Mouse (Mus musculus): ENCODE results near the gene Bcl2l1. TPM values are rescaled to one million over a fixed set of nuclear protein-coding genes. Genes with fewer than 3 reads are reported as not detected.
A peak's percentile ranks its signal among the peaks of the same experiment; 100 is the strongest.

The Bcl2l1 gene
- polyA plus RNA-seq, 1 experiment from 2014 or later = 99.7 TPM

- ATAC-seq (ENCODE audit: insufficient number of reproducible peaks, low FRiP score, low TSS enrichment, low read depth) = no peak
- H3K4me1 ChIP-seq = peaks cover 64% of the 10 kb centered on the region
- whole genome bisulfite sequencing = 84% methylated on average over 6 of the region's 6 CpGs
- H3K36me3 ChIP-seq = peaks cover 6% of the 10 kb centered on the region
- no peak overlapping the region for H3K4me2 ChIP-seq (replicated peaks)
- H3K9ac ChIP-seq = no peak overlapping the region
- no peaks in the 10 kb centered on the region for H3K27me3 ChIP-seq
- no peaks in the 10 kb centered on the region for H3K9me3 ChIP-seq (replicated peaks)
- H3K27ac ChIP-seq (replicated peaks) = no peak overlapping the region
- no peak overlapping the region for H3K4me3 ChIP-seq (replicated peaks)
These were observed 17.2 kb downstream of the Bcl2l1 start for GRCm38 (mm10) chr2:152814213-152814874.

GRCm38 (mm10) chr2:152813232-152813631, 18.3 kb downstream of the Bcl2l1 start:
- no peaks in the 10 kb centered on the region for H3K9me3 ChIP-seq (replicated peaks)
- no peak overlapping the region for H3K4me2 ChIP-seq (replicated peaks)
- no peaks in the 10 kb centered on the region for H3K36me3 ChIP-seq
- H3K9ac ChIP-seq = no peak overlapping the region
- H3K27ac ChIP-seq (replicated peaks) = no peak overlapping the region
- ATAC-seq (ENCODE audit: insufficient number of reproducible peaks, low FRiP score, low TSS enrichment, low read depth) = no peak
- no peaks in the 10 kb centered on the region for H3K27me3 ChIP-seq
- H3K4me1 ChIP-seq = peaks cover 55% of the 10 kb centered on the region
- 75% methylated on average over 1 of the region's 1 CpGs for WGBS
- no peak overlapping the region for H3K4me3 ChIP-seq (replicated peaks)

GRCm38 (mm10) chr2:152811336-152812165, 20.0 kb downstream of the Bcl2l1 start:
- Histone ChIP-seq H3K27me3 (no peaks in the 10 kb centered on the region), H3K4me1 (peaks cover 38% of the 10 kb centered on the region), H3K4me2 (replicated peaks) (no peak overlapping the region), H3K36me3 (no peaks in the 10 kb centered on the region), H3K9me3 (replicated peaks) (no peaks in the 10 kb centered on the region), H3K27ac (replicated peaks) (no peak overlapping the region), H3K4me3 (replicated peaks) (no peak overlapping the region), H3K9ac (no peak overlapping the region)
- WGBS = 47% methylated on average over 3 of the region's 3 CpGs
- no peak for ATAC-seq (ENCODE audit: insufficient number of reproducible peaks, low FRiP score, low TSS enrichment, low read depth)

GRCm38 (mm10) chr2:152810158-152810941, 21.2 kb downstream of the Bcl2l1 start:
- ATAC-seq (ENCODE audit: insufficient number of reproducible peaks, low FRiP score, low TSS enrichment, low read depth) = no peak
- H3K36me3 ChIP-seq = no peaks in the 10 kb centered on the region
- H3K9me3 ChIP-seq (replicated peaks) = no peaks in the 10 kb centered on the region
- H3K27ac ChIP-seq (replicated peaks) = peak overlapping the region; percentile 24; the same call in 1 of the 2 replicates
- no peak overlapping the region for H3K4me2 ChIP-seq (replicated peaks)
- WGBS = 70% methylated on average over 5 of the region's 5 CpGs
- peaks cover 36% of the 10 kb centered on the region for H3K4me1 ChIP-seq
- H3K9ac ChIP-seq = no peak overlapping the region
- no peak overlapping the region for H3K4me3 ChIP-seq (replicated peaks)
- H3K27me3 ChIP-seq = no peaks in the 10 kb centered on the region

GRCm38 (mm10) chr2:152808178-152808577, 23.4 kb downstream of the Bcl2l1 start:
- no peaks in the 10 kb centered on the region for H3K27me3 ChIP-seq
- H3K4me1 ChIP-seq = peaks cover 41% of the 10 kb centered on the region
- no peak overlapping the region for H3K9ac ChIP-seq
- no peak overlapping the region for H3K4me2 ChIP-seq (replicated peaks)
- ATAC-seq (ENCODE audit: insufficient number of reproducible peaks, low FRiP score, low TSS enrichment, low read depth) = no peak
- WGBS = 83% methylated on average over 3 of the region's 3 CpGs
- no peaks in the 10 kb centered on the region for H3K9me3 ChIP-seq (replicated peaks)
- H3K27ac ChIP-seq (replicated peaks) = no peak overlapping the region
- H3K4me3 ChIP-seq (replicated peaks) = no peak overlapping the region
- H3K36me3 ChIP-seq = no peaks in the 10 kb centered on the region

- WGBS = 70% methylated on average over 2 of the region's 2 CpGs
These were observed 25.5 kb downstream of the Bcl2l1 start for GRCm38 (mm10) chr2:152806037-152806436.

GRCm38 (mm10) chr2:152805111-152805490, 26.4 kb downstream of the Bcl2l1 start:
- WGBS = 23% methylated on average over 5 of the region's 5 CpGs
- H3K4me1 ChIP-seq = peaks cover 29% of the 10 kb centered on the region
- H3K4me2 ChIP-seq (replicated peaks) = no peak overlapping the region
- no peak for ATAC-seq (ENCODE audit: insufficient number of reproducible peaks, low FRiP score, low TSS enrichment, low read depth)
- H3K9ac ChIP-seq = no peak overlapping the region
- no peaks in the 10 kb centered on the region for H3K27me3 ChIP-seq
- H3K4me3 ChIP-seq (replicated peaks) = no peak overlapping the region
- H3K36me3 ChIP-seq = no peaks in the 10 kb centered on the region
- H3K9me3 ChIP-seq (replicated peaks) = no peaks in the 10 kb centered on the region
- peak overlapping the region; percentile 68 for H3K27ac ChIP-seq (replicated peaks)

More at GRCm38 (mm10) chr2:152806037-152806436, 25.5 kb downstream of the Bcl2l1 start:
- Histone ChIP-seq H3K4me1 (peaks cover 36% of the 10 kb centered on the region), H3K9ac (no peak overlapping the region), H3K36me3 (no peaks in the 10 kb centered on the region), H3K9me3 (replicated peaks) (no peaks in the 10 kb centered on the region), H3K4me2 (replicated peaks) (no peak overlapping the region), H3K27ac (replicated peaks) (0 out of 2 replicates have a peak overlapping the region, but pooled peaks have one; percentile 68), H3K4me3 (replicated peaks) (no peak overlapping the region), H3K27me3 (no peaks in the 10 kb centered on the region)
- ATAC-seq (ENCODE audit: insufficient number of reproducible peaks, low FRiP score, low TSS enrichment, low read depth) = no peak

GRCm38 (mm10) chr2:152804408-152805110, 27.0 kb downstream of the Bcl2l1 start:
- no peak overlapping the region for H3K9ac ChIP-seq
- no peaks in the 10 kb centered on the region for H3K27me3 ChIP-seq
- ATAC-seq (ENCODE audit: insufficient number of reproducible peaks, low FRiP score, low TSS enrichment, low read depth) = peak; percentile 81
- no peak overlapping the region for H3K4me2 ChIP-seq (replicated peaks)
- H3K4me3 ChIP-seq (replicated peaks) = no peak overlapping the region
- peak overlapping the region; percentile 68 for H3K27ac ChIP-seq (replicated peaks)
- no peaks in the 10 kb centered on the region for H3K36me3 ChIP-seq
- H3K4me1 ChIP-seq = peaks cover 24% of the 10 kb centered on the region
- H3K9me3 ChIP-seq (replicated peaks) = no peaks in the 10 kb centered on the region
- WGBS = 11% methylated on average over 6 of the region's 6 CpGs

- Histone ChIP-seq H3K4me3 (replicated peaks) (no peak overlapping the region), H3K27ac (replicated peaks) (no peak overlapping the region), H3K4me1 (peaks cover 24% of the 10 kb centered on the region), H3K27me3 (no peaks in the 10 kb centered on the region), H3K36me3 (no peaks in the 10 kb centered on the region), H3K9ac (no peak overlapping the region), H3K4me2 (replicated peaks) (no peak overlapping the region), H3K9me3 (replicated peaks) (no peaks in the 10 kb centered on the region)
- ATAC-seq (ENCODE audit: insufficient number of reproducible peaks, low FRiP score, low TSS enrichment, low read depth) = no peak
- WGBS = 86% methylated on average over 5 of the region's 5 CpGs
These were observed 28.4 kb downstream of the Bcl2l1 start for GRCm38 (mm10) chr2:152803081-152803480.

GRCm38 (mm10) chr2:152802303-152802702, 29.2 kb downstream of the Bcl2l1 start:
- Histone ChIP-seq H3K36me3 (no peaks in the 10 kb centered on the region), H3K9me3 (replicated peaks) (no peaks in the 10 kb centered on the region), H3K4me1 (peaks cover 24% of the 10 kb centered on the region), H3K4me2 (replicated peaks) (no peak overlapping the region), H3K27ac (replicated peaks) (no peak overlapping the region), H3K4me3 (replicated peaks) (no peak overlapping the region), H3K27me3 (no peaks in the 10 kb centered on the region), H3K9ac (no peak overlapping the region)
- ATAC-seq (ENCODE audit: insufficient number of reproducible peaks, low FRiP score, low TSS enrichment, low read depth) = no peak
- 91% methylated on average over 10 of the region's 10 CpGs for WGBS

GRCm38 (mm10) chr2:152800762-152801113, 30.8 kb downstream of the Bcl2l1 start:
- H3K27ac ChIP-seq (replicated peaks) = no peak overlapping the region
- H3K9ac ChIP-seq = no peak overlapping the region
- ATAC-seq (ENCODE audit: insufficient number of reproducible peaks, low FRiP score, low TSS enrichment, low read depth) = no peak
- no peaks in the 10 kb centered on the region for H3K36me3 ChIP-seq
- no peaks in the 10 kb centered on the region for H3K27me3 ChIP-seq
- no peak overlapping the region for H3K4me3 ChIP-seq (replicated peaks)
- no peak overlapping the region for H3K4me2 ChIP-seq (replicated peaks)
- H3K4me1 ChIP-seq = peaks cover 18% of the 10 kb centered on the region
- H3K9me3 ChIP-seq (replicated peaks) = no peaks in the 10 kb centered on the region
